Mouse (Mus musculus) spleen, embryonic (tissue): Measurements from ENCODE around the gene Acot8.

Experiments used
- CTCF ChIA-PET: fragments of 350-600 bp; sonication (Branson Sonifier 250); formaldehyde crosslinking; loops from one replicate; lab custom pipeline; 2022; lab: Charles Lee

Gene Acot8

GRCm38 (mm10) chr2:164761971-164762370, 42.7 kb downstream of the Acot8 start:
- CTCF ChIA-PET: interaction anchor here (0.6 to 1.2 kb wide), 2 partner anchors 16 to 42 kb away, joined by 4 to 15 read pairs; no protein-coding TSS in a partner anchor

GRCm38 (mm10) chr2:164761502-164761901, 43.2 kb downstream of the Acot8 start:
- CTCF ChIA-PET: interaction anchor here (0.6 to 1.2 kb wide), 2 partner anchors 15 to 42 kb away, joined by 4 to 15 read pairs; no protein-coding TSS in a partner anchor

GRCm38 (mm10) chr2:164760059-164760833, 44.4 kb downstream of the Acot8 start:
- CTCF ChIA-PET: no interaction called here

- CTCF ChIA-PET: no interaction called here
These were observed 46.0 kb downstream of the Acot8 start for GRCm38 (mm10) chr2:164758692-164759091.

- CTCF ChIA-PET: interaction anchor here (0.6 kb wide), 1 partner anchor 986 kb away, joined by 3 read pairs; no protein-coding TSS in a partner anchor
These were observed 46.8 kb downstream of the Acot8 start for GRCm38 (mm10) chr2:164757841-164758240.

- CTCF ChIA-PET: no interaction called here
These were observed 49.9 kb downstream of the Acot8 start for GRCm38 (mm10) chr2:164754800-164755199.

GRCm38 (mm10) chr2:164754105-164754504, 50.6 kb downstream of the Acot8 start:
- CTCF ChIA-PET: no interaction called here

GRCm38 (mm10) chr2:164752454-164752853, 52.2 kb downstream of the Acot8 start:
- CTCF ChIA-PET: interaction anchor here (0.6 kb wide), 1 partner anchor 255 kb away, joined by 3 read pairs; no protein-coding TSS in a partner anchor

GRCm38 (mm10) chr2:164748991-164749390, 55.7 kb downstream of the Acot8 start:
- CTCF ChIA-PET: no interaction called here

- CTCF ChIA-PET: no interaction called here
These were observed 56.5 kb downstream of the Acot8 start for GRCm38 (mm10) chr2:164748191-164748590.

GRCm38 (mm10) chr2:164746693-164747092, 58.0 kb downstream of the Acot8 start:
- CTCF ChIA-PET: interaction anchor here (0.8 kb wide), 1 partner anchor 15 kb away, joined by 4 read pairs; no protein-coding TSS in a partner anchor

- CTCF ChIA-PET: interaction anchor here (0.8 kb wide), 1 partner anchor 15 kb away, joined by 4 read pairs; no protein-coding TSS in a partner anchor
These were observed 58.7 kb downstream of the Acot8 start, which contains the start of the genes Wfdc3 and Dnttip1 for GRCm38 (mm10) chr2:164745843-164746479. Gene Wfdc3 (minus strand): TSS chr2:164745931. Gene Dnttip1 (plus strand): TSS chr2:164745983.

- CTCF ChIA-PET: interaction anchor here (0.5 kb wide), 1 partner anchor 49 kb away, joined by 3 read pairs; no protein-coding TSS in a partner anchor
These were observed 59.7 kb downstream of the Acot8 start for GRCm38 (mm10) chr2:164744987-164745386.
